Mouse (Mus musculus) layer of hippocampus, adult 2 months (tissue): Measurements from ENCODE around the gene Ccdc152. TPM values are rescaled to one million over a fixed set of nuclear protein-coding genes. Genes with fewer than 3 reads are reported as not detected.

Experiments
- DNase-seq, 2 experiments: peaks; one replicate each; pipeline ENCODE4 v3.0.0; 2022; ENCODE audit warnings: low spot score in 2 of 2
- H3K27ac ChIP-seq: fragments of 200-600 bp; 2 replicates; pipeline ENCODE4 v1.8.1; 2022
- H3K4me3 ChIP-seq: fragments of 200-600 bp; 2 replicates; pipeline ENCODE4 v1.8.1; 2022; ENCODE audit warnings: mild to moderate bottlenecking
- CTCF ChIP-seq: fragments of 200-600 bp; conservative IDR thresholded peaks from 2 replicates; pipeline ENCODE4 v1.8.1; 2022; ENCODE audit warnings: antibody characterized with exemption, mild to moderate bottlenecking, moderate library complexity
- total RNA-seq, 2 experiments: library from RNA; stranded (reverse); gene quantifications; 2 replicates each; pipeline ENCODE4 v1.2.3; 2021

The Ccdc152 gene
- total RNA-seq, 2 experiments from 2014 or later: not detected

- DNase-seq: no peak
- no peak for TF ChIP-seq CTCF
- Histone ChIP-seq H3K4me3 (no peak overlapping the region), H3K27ac (no peak overlapping the region)
These were observed 2.8 kb downstream of the Ccdc152 start for GRCm38 (mm10) chr15:3300361-3301100.

DNA sequence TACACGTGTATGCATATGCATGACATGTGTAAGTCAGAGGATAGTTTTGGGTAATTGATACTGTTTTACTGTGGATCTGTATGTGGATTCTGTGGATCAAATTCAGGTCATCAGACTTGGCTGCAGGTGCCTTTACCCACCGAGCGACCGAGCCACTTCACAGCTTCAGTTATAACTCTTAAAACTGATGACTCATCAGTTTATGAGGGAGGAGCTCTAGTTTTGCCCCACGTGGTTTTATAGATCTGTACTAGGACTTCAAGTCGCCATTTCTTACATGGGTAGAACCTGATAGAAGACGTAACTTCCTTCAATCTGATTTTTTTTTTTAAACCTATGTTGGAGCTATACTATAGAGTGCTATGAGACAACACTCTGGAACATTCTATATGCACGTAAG, 5.7 kb downstream of the Ccdc152 start:
- no peak for TF ChIP-seq CTCF
- no peak for DNase-seq
- Histone ChIP-seq H3K4me3 (no peak overlapping the region), H3K27ac (no peak overlapping the region)

DNA sequence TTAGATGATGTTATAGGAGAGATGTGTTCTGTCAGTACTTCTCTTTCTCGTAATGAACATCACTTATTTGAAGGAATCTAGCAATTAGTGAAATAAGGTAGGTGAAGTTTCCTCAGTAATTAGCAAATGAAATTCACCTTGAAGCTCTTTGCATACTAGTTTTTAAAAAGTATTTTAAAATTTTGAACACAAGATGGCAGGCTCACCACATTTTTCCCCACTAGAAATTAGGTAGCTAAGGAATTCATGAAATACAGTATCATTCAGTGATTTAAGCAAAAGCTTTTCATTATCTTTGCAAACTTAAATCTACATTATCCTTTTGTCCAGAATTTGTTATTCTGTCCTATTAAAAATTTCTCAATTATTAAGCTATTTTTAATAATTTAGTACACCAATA, 7.3 kb downstream of the Ccdc152 start:
- TF ChIP-seq CTCF: peak; percentile 76
- Histone ChIP-seq H3K27ac (no peak overlapping the region), H3K4me3 (no peak overlapping the region)
- no peak for DNase-seq

- TF ChIP-seq CTCF: no peak
- no peak for DNase-seq
- Histone ChIP-seq H3K4me3 (no peak overlapping the region), H3K27ac (no peak overlapping the region)
These were observed 9.8 kb downstream of the Ccdc152 start for GRCm38 (mm10) chr15:3293477-3293876.

DNA sequence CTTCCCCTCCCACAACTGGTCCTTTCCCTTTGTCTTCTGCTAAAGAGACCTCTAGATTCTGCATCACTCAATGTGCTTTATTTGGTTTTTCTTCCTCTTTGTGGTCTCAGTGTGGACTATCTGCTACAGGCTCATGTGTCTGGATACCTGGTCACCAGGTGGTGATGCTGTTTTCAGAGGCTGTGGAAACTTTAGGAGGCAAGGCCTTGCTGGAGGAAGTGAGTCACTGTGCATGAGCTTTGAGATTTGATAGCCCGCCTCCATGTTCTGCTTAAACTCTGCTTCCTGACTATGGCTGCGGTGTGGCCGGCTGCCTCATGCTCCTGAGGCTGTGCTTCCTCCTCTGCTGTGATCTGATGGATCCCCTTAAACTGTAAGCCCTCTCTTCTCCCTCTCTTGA, 12.9 kb downstream of the Ccdc152 start:
- DNase-seq: no peak
- no peak overlapping the region for H3K27ac ChIP-seq
- H3K4me3 ChIP-seq: no peak overlapping the region
- TF ChIP-seq CTCF: no peak

GRCm38 (mm10) chr15:3286032-3286431, 17.3 kb downstream of the Ccdc152 start:
- no peak for DNase-seq
- no peak overlapping the region for H3K4me3 ChIP-seq
- no peak for TF ChIP-seq CTCF
- H3K27ac ChIP-seq: no peak overlapping the region

- TF ChIP-seq CTCF: no peak
These were observed 21.6 kb downstream of the Ccdc152 start for GRCm38 (mm10) chr15:3281737-3282136.

GRCm38 (mm10) chr15:3281216-3281615, 22.1 kb downstream of the Ccdc152 start:
- TF ChIP-seq CTCF: no peak
- no peak for DNase-seq
- no peak overlapping the region for H3K4me3 ChIP-seq
- H3K27ac ChIP-seq: no peak overlapping the region

More at GRCm38 (mm10) chr15:3281737-3282136, 21.6 kb downstream of the Ccdc152 start:
- no peak for DNase-seq
- Histone ChIP-seq H3K27ac (no peak overlapping the region), H3K4me3 (no peak overlapping the region)

DNA sequence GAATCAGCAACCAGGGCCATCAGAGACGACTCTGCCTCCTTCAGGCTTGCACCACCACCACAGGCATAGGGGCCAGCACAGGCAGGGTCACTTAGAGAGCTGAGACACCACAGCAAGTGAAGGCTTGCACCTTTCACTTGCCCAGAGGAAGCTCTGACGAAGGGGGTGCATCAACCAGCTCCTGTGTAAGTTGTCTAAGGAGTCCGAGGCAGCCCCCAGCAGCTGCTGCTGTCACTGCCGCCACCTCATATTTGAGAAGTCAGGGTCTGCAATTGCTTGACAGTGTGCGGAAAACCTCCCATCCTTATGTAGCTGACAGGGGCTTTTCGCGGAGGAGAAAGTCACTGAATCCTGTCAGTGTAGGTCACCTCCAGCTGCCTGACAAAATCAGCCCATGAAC, 24.1 kb downstream of the Ccdc152 start:
- H3K4me3 ChIP-seq: no peak overlapping the region
- TF ChIP-seq CTCF: no peak

GRCm38 (mm10) chr15:3277391-3277790, 25.9 kb downstream of the Ccdc152 start:
- Histone ChIP-seq H3K4me3 (no peak overlapping the region; the same call in 1 of the 2 replicates), H3K27ac (no peak overlapping the region)
- TF ChIP-seq CTCF: peak; percentile 63
- no peak for DNase-seq

More for the DNA sequence above, 24.1 kb downstream of the Ccdc152 start:
- no peak for DNase-seq
- no peak overlapping the region for H3K27ac ChIP-seq

- peak overlapping the region; percentile 52; the same call in 1 of the 2 replicates for H3K27ac ChIP-seq
- peak overlapping the region; percentile 52 for H3K4me3 ChIP-seq
- TF ChIP-seq CTCF: no peak
- DNase-seq: no peak
These were observed 30.1 kb downstream of the Ccdc152 start for GRCm38 (mm10) chr15:3273191-3273590.

DNA sequence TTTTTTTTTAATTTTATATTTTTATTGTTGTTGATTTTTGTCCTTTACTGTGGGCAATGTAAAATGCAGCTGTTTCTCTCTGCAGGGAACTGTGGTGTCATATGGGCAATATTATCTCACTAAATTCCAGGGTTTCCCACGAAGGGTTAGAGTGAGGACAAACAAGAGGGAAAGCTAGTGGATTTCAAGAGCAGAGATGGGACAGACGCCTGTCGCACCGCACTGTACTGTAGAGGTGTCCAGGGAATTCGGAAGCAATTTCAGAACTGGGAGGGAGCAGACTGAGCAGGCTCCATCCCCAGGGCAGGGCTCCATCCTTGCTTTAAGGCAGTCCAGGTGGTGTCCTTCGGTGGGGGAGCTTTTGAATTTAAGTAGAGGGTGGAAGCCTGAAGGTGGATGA, 32.1 kb downstream of the Ccdc152 start:
- no peak for TF ChIP-seq CTCF
- no peak for DNase-seq
- Histone ChIP-seq H3K4me3 (peak overlapping the region; percentile 52), H3K27ac (peak overlapping the region; percentile 93)

- peak; percentile 14 to 30 for DNase-seq
- no peak for TF ChIP-seq CTCF
- peak overlapping the region; percentile 52 for H3K4me3 ChIP-seq
- H3K27ac ChIP-seq: peak overlapping the region; percentile 93
These were observed 32.7 kb downstream of the Ccdc152 start for GRCm38 (mm10) chr15:3270646-3271077.

GRCm38 (mm10) chr15:3269996-3270645, 33.2 kb downstream of the Ccdc152 start:
- Histone ChIP-seq H3K27ac (peak overlapping the region; percentile 93), H3K4me3 (peak overlapping the region; percentile 52)
- no peak for DNase-seq
- no peak for TF ChIP-seq CTCF
